Mouse (Mus musculus) limb, embryonic 11.5 days (tissue): ENCODE data around the gene Sema4d. TPM values are rescaled to one million over a fixed set of nuclear protein-coding genes. Genes with fewer than 3 reads are reported as not detected.

Source experiments
- ATAC-seq: fragments of 200-750 bp; cut with Nextera tagmentation; 2 replicates; pipeline ENCODE4 v1.8.0; 2017; ENCODE audit warnings: low read depth; ENCODE audit not compliant: insufficient number of reproducible peaks, low FRiP score, low TSS enrichment
- DNase-seq: peaks from one replicate; pipeline ENCODE4 v3.0.0-alpha.2; 2015; ENCODE audit warnings: low spot score
- H3K27ac ChIP-seq: fragments of 300-500 bp; sonication (generic); replicated peaks from 2 replicates; pipeline ENCODE4 v1.5.1; 2014; ENCODE audit warnings: low read depth, mild to moderate bottlenecking, low read length
- H3K27me3 ChIP-seq: fragments of 300-500 bp; sonication (generic); 2 replicates; pipeline ENCODE4 v1.6.1; 2014; ENCODE audit warnings: mild to moderate bottlenecking, low read length, mixed read lengths; ENCODE audit not compliant: control insufficient read depth, insufficient read depth
- H3K36me3 ChIP-seq: fragments of 300-500 bp; sonication (generic); 2 replicates; pipeline ENCODE4 v1.6.1; 2014; ENCODE audit warnings: mild to moderate bottlenecking, low read length, moderate library complexity, mixed read lengths; ENCODE audit not compliant: control insufficient read depth, insufficient read depth
- H3K4me1 ChIP-seq: fragments of 300-500 bp; sonication (generic); 2 replicates; pipeline ENCODE4 v1.6.1; 2014; ENCODE audit warnings: low read length, mixed read lengths; ENCODE audit not compliant: control insufficient read depth, insufficient read depth
- H3K4me2 ChIP-seq: fragments of 300-500 bp; sonication (generic); 2 replicates; pipeline ENCODE4 v1.6.1; 2014; ENCODE audit warnings: low read depth, mild to moderate bottlenecking, moderate library complexity; ENCODE audit not compliant: severe bottlenecking
- H3K4me3 ChIP-seq: fragments of 300-500 bp; sonication (generic); 2 replicates; pipeline ENCODE4 v1.5.1; 2014; ENCODE audit warnings: low read depth, low read length
- H3K9ac ChIP-seq: fragments of 300-500 bp; sonication (generic); 2 replicates; pipeline ENCODE4 v1.6.1; 2014; ENCODE audit warnings: mild to moderate bottlenecking, low read length
- H3K9me3 ChIP-seq: fragments of 300-500 bp; sonication (generic); 2 replicates; pipeline ENCODE4 v1.6.1; 2016; ENCODE audit warnings: low read length; ENCODE audit not compliant: control insufficient read depth
- WGBS: fragments of 180-500 bp; shearing (Covaris S2); extraction: QIAGEN DNeasy Blood & Tissue Kit; methylation state at CpG from one replicate; pipeline ENCODE4 v1.1.7; 2014; 5-methylcytosine and 5-hydroxymethylcytosine counted together
- polyA plus RNA-seq: library from polyadenylated mRNA; unstranded; fragments of >200 nt; fragmentation: Nextera tagmentation; extraction: Ambion mirVana; gene quantifications from 2 replicates; pipeline ENCODE4 v1.2.1, GENCODE M21; 2014

Gene Sema4d
- polyA plus RNA-seq, 1 experiment from 2014 or later, result 5.3 TPM

GRCm38 (mm10) chr13:51747069-51747468 is 46.5 kb downstream of the Sema4d start:
- 82% methylated on average over 7 of the region's 7 CpGs for WGBS
- ATAC-seq, result no peak
- H3K27ac ChIP-seq, result no peak overlapping the region

DNA sequence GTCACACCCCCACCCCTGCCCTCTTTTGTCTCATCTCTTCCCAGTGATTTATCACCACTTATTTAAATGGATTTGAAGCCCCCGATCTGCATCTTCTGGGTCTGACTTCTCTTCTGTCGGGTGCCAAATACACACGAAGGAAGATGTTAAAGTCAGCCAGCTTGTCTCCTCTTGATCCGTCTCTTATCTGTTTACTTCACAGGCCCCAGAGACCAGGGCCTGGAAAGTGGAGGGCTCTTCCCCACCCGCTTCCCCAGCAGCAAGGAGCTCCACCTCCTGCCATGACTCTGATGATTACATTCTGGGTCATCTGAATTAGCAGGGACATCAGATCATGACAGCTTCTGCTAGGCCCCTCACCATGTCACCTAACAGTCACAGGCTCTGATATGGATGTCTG is 47.7 kb downstream of the Sema4d start:
- ATAC-seq (no peak), DNase-seq (no peak)
- no peak overlapping the region for H3K4me2 ChIP-seq
- H3K27ac ChIP-seq, result no peak overlapping the region
- H3K27me3 ChIP-seq, result no peaks in the 10 kb centered on the region
- H3K4me3 ChIP-seq, result no peak overlapping the region
- H3K36me3 ChIP-seq, result no peaks in the 10 kb centered on the region
- peaks cover 11% of the 10 kb centered on the region for H3K4me1 ChIP-seq
- H3K9me3 ChIP-seq, result no peaks in the 10 kb centered on the region
- H3K9ac ChIP-seq, result no peak overlapping the region
- 32% methylated on average over 5 of the region's 5 CpGs for WGBS

More at GRCm38 (mm10) chr13:51747069-51747468, 46.5 kb downstream of the Sema4d start:
- DNase-seq, result no peak
- H3K4me1 ChIP-seq, result peaks cover 11% of the 10 kb centered on the region
- no peaks in the 10 kb centered on the region for H3K36me3 ChIP-seq
- H3K27me3 ChIP-seq, result no peaks in the 10 kb centered on the region
- H3K9me3 ChIP-seq, result no peaks in the 10 kb centered on the region
- no peak overlapping the region for H3K9ac ChIP-seq
- no peak overlapping the region for H3K4me3 ChIP-seq
- H3K4me2 ChIP-seq, result no peak overlapping the region

- H3K4me2 ChIP-seq, result no peak overlapping the region
- no peak overlapping the region for H3K9ac ChIP-seq
- no peaks in the 10 kb centered on the region for H3K27me3 ChIP-seq
- peaks cover 6% of the 10 kb centered on the region for H3K4me1 ChIP-seq
- H3K27ac ChIP-seq, result no peak overlapping the region
- DNase-seq (no peak), ATAC-seq (no peak)
- no peaks in the 10 kb centered on the region for H3K36me3 ChIP-seq
- H3K9me3 ChIP-seq, result no peaks in the 10 kb centered on the region
- H3K4me3 ChIP-seq, result no peak overlapping the region
- WGBS, result 82% methylated on average over 3 of the region's 3 CpGs
Observed at GRCm38 (mm10) chr13:51743855-51744254, 49.7 kb downstream of the Sema4d start.

DNA sequence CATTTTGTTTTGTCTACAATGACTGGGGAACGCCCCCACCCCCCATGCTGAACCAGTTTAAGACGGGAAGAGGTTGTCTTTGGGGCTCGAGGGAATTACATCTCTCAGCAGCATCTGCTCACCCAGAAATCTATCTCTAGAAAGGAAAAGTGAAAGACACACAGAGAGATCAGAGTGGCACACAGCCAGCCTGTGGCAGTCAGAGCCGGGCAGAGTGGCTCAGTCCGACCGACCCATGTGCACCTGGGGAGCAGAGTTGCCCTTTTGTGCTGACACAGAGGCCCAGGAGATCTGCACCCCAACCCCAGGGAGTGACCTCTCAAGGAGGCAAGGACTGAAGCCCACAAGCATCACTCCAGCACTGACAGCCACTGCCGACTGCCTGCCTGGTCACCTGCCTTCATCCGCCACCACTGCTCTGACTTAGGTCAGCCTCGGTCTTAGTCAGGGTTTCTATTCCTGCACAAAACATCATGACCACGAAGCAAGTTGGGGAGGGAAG is 50.9 kb downstream of the Sema4d start:
- DNase-seq (no peak), ATAC-seq (no peak)
- Histone ChIP-seq H3K9me3 (no peaks in the 10 kb centered on the region), H3K27ac (no peak overlapping the region), H3K9ac (no peak overlapping the region), H3K4me3 (no peak overlapping the region), H3K36me3 (no peaks in the 10 kb centered on the region), H3K4me2 (no peak overlapping the region), H3K4me1 (no peaks in the 10 kb centered on the region), H3K27me3 (no peaks in the 10 kb centered on the region)
- WGBS, result 85% methylated on average over 10 of the region's 10 CpGs

- Histone ChIP-seq H3K4me2 (no peak overlapping the region), H3K4me1 (no peaks in the 10 kb centered on the region), H3K36me3 (no peaks in the 10 kb centered on the region), H3K9ac (no peak overlapping the region), H3K27me3 (no peaks in the 10 kb centered on the region), H3K4me3 (no peak overlapping the region), H3K9me3 (no peaks in the 10 kb centered on the region), H3K27ac (no peak overlapping the region)
- ATAC-seq, result no peak
- WGBS, result 80% methylated on average over 5 of the region's 5 CpGs
- DNase-seq, result no peak
Observed at GRCm38 (mm10) chr13:51740776-51741175, 52.8 kb downstream of the Sema4d start.

DNA sequence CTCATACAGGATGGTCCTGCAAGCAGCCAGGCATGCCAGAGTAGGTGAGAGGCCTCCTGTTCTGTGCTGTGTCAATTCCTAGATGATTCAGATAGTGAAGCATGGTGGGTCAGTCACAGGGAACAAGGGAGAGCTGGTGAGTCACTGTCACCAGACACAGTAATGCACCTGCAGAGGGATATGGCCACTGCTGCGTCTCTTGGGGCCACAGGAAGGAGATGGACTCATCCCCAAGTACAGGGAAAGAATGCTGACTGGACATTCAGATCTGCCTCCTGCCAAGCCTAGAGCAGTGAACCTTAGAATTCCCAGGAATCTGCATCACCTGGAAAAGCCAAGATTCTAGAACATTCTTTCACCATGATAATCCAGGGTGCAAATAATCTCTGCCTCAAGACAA is 53.8 kb downstream of the Sema4d start:
- H3K27ac ChIP-seq, result no peak overlapping the region
- no peaks in the 10 kb centered on the region for H3K27me3 ChIP-seq
- H3K4me1 ChIP-seq, result no peaks in the 10 kb centered on the region
- H3K9me3 ChIP-seq, result no peaks in the 10 kb centered on the region
- WGBS, result 80% methylated on average over 1 of the region's 1 CpGs
- no peak overlapping the region for H3K9ac ChIP-seq
- no peak overlapping the region for H3K4me3 ChIP-seq
- no peak for DNase-seq
- no peak for ATAC-seq
- no peaks in the 10 kb centered on the region for H3K36me3 ChIP-seq
- no peak overlapping the region for H3K4me2 ChIP-seq

- WGBS, result 91% methylated on average over 11 of the region's 11 CpGs
- no peak overlapping the region for H3K9ac ChIP-seq
- DNase-seq (no peak), ATAC-seq (no peak)
- no peak overlapping the region for H3K4me2 ChIP-seq
- H3K9me3 ChIP-seq, result no peaks in the 10 kb centered on the region
- no peaks in the 10 kb centered on the region for H3K4me1 ChIP-seq
- no peak overlapping the region for H3K27ac ChIP-seq
- no peak overlapping the region for H3K4me3 ChIP-seq
- no peaks in the 10 kb centered on the region for H3K27me3 ChIP-seq
- no peaks in the 10 kb centered on the region for H3K36me3 ChIP-seq
Observed at GRCm38 (mm10) chr13:51738531-51739117, 54.9 kb downstream of the Sema4d start.

DNA sequence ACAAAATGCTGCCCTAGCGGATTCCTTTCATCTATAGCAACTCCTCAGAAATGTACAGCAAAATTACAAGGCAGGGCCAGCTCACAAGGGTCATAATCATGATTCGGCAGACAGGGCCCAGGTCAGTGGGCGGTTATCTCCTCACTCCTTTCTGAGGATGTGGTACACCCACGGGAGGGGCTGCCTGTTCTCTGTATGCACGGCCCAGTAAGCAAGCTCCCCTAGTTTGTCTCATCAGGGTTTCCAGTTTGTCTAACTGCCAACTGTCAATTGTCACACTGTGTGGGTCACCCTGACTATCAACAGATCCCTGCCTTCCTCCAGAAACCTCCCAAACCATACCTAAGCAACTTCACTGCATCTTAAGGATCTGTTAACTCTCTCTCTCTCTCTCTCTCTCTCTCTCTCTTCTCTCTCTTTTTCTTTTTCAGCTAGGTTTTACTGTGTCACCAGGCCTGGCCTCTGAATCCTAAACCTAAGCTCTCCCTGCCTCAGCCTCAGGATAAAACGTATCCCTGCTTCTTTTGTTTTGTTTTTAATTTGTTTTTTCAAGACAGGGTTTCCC is 55.5 kb downstream of the Sema4d start:
- Histone ChIP-seq H3K4me1 (no peaks in the 10 kb centered on the region), H3K4me2 (no peak overlapping the region), H3K9ac (no peak overlapping the region), H3K36me3 (no peaks in the 10 kb centered on the region), H3K27ac (no peak overlapping the region), H3K27me3 (no peaks in the 10 kb centered on the region), H3K9me3 (no peaks in the 10 kb centered on the region), H3K4me3 (no peak overlapping the region)
- DNase-seq, result no peak
- WGBS, result 81% methylated on average over 6 of the region's 6 CpGs
- no peak for ATAC-seq
